Mouse (Mus musculus): Measurements from ENCODE around the gene Adgrg6.

- TF ChIP-seq CTCF (IDR thresholded peaks at IDR 0.05; ENCODE audit: low read depth, low read length): peak; percentile 47
- no peak for TF ChIP-seq POLR2A (IDR thresholded peaks at IDR 0.05; ENCODE audit: extremely low read depth, insufficient read depth, low read length)
Observed at GRCm38 (mm10) chr10:14391025-14391639, 154.3 kb downstream of the Adgrg6 start.

Data from liver, adult 2 months (tissue).